Mouse (Mus musculus): Measurements from ENCODE around the gene Pot1b. TPM values are rescaled to one million over a fixed set of nuclear protein-coding genes. Genes with fewer than 3 reads are reported as not detected.

The Pot1b gene
- polyA plus RNA-seq (2014; fragmentation: Illumina TruSeq; extraction: RNeasy Lipid Tissue Mini Kit (QIAGEN cat#74804); ENCODE audit: low replicate concordance): 20.1 TPM

GRCm38 (mm10) chr17:55711984-55712811, at the start of gene Pot1b:
Gene Pot1b (minus strand): TSS chr17:55712628.

GRCm38 (mm10) chr17:55749786-55750185, 37.4 kb upstream of the Pot1b start, which contains the start of gene Adgre4:
Gene Adgre4 (plus strand): TSS chr17:55749984.

GRCm38 (mm10) chr17:55625092-55625491, 87.3 kb downstream of the Pot1b start, which contains the start of gene Vmn2r118:
Gene Vmn2r118 (minus strand): TSS chr17:55625192.

Other genes starting within 250 kb of the Pot1b start
- gene Vmn2r118, start 87.4 kb downstream of the Pot1b start, polyA plus RNA-seq (2014; fragmentation: Illumina TruSeq; extraction: RNeasy Lipid Tissue Mini Kit (QIAGEN cat#74804); ENCODE audit: low replicate concordance): not detected
- 7.0 TPM for gene Adgre4, start 37.4 kb upstream of the Pot1b start, polyA plus RNA-seq (2014; fragmentation: Illumina TruSeq; extraction: RNeasy Lipid Tissue Mini Kit (QIAGEN cat#74804); ENCODE audit: low replicate concordance)
- gene Zfp119a, start 166.3 kb upstream of the Pot1b start, polyA plus RNA-seq (2014; fragmentation: Illumina TruSeq; extraction: RNeasy Lipid Tissue Mini Kit (QIAGEN cat#74804); ENCODE audit: low replicate concordance): 19.6 TPM
- gene Zfp959, start 179.5 kb upstream of the Pot1b start, polyA plus RNA-seq (2014; fragmentation: Illumina TruSeq; extraction: RNeasy Lipid Tissue Mini Kit (QIAGEN cat#74804); ENCODE audit: low replicate concordance): 40.5 TPM
- 20.5 TPM for gene Zfp119b, start 236.9 kb upstream of the Pot1b start, polyA plus RNA-seq (2014; fragmentation: Illumina TruSeq; extraction: RNeasy Lipid Tissue Mini Kit (QIAGEN cat#74804); ENCODE audit: low replicate concordance)
- gene Ebi3, start 240.0 kb upstream of the Pot1b start, polyA plus RNA-seq (2014; fragmentation: Illumina TruSeq; extraction: RNeasy Lipid Tissue Mini Kit (QIAGEN cat#74804); ENCODE audit: low replicate concordance): not detected
- not detected for gene Yju2, start 246.5 kb upstream of the Pot1b start, polyA plus RNA-seq (2014; fragmentation: Illumina TruSeq; extraction: RNeasy Lipid Tissue Mini Kit (QIAGEN cat#74804); ENCODE audit: low replicate concordance)